Mouse (Mus musculus) stomach, adult 2 months (tissue): Measurements from ENCODE around the gene Olfr1211. TPM values are rescaled to one million over a fixed set of nuclear protein-coding genes. Genes with fewer than 3 reads are reported as not detected.

Experiments used
- polyA plus RNA-seq: library from polyadenylated mRNA; depleted of rRNA; stranded (reverse); fragments of >200 nt; gene quantifications from 2 replicates; pipeline ENCODE4 v1.2.3, GENCODE M21; 2012; rRNA removed

Olfr1211 gene
- polyA plus RNA-seq, result not detected in 2 replicates

DNA sequence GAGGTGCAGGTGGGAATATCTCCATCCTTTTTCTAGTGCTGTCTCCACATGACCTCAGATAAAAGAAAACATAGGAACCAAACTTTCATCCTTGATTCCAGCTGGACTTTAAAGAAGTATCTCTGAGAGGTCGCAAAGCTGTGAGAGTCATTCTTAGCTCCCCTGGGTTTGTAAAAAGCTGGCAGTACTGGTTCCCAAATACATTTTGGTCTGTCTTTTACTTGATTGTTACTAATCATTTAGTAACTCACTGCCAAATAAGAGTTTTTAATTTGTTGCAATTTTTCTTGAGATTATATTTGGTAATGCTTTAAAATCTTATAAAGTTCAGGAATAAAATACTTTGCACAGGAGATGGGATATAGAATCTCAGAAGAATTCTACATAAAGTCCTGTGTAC, at the start of gene Olfr1211:
Gene Olfr1211 (minus strand): TSS at position 101 of the 400 bp plus-strand sequence.

DNA sequence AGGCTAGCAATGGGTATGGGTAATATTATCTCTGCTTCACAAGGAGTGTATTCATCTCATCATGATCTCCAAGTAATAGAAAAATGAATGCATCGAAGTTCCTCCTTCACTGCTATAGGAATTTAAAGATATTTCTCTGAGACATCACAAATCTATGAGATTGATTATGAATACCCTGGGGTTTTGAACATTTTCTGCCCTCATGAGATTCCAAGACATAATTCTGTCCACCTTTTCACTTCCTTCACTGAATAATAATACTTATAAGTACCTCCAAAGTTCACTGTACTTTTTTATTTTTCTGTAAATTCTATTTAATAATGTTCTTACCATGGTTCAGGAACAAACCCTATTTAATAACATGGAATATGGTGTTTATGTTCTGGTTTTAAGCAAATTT, 42.3 kb upstream of the Olfr1211 start, which contains the start of gene Gm13762:
Gene Gm13762 (minus strand): TSS at position 101 of the 400 bp plus-strand sequence.

DNA sequence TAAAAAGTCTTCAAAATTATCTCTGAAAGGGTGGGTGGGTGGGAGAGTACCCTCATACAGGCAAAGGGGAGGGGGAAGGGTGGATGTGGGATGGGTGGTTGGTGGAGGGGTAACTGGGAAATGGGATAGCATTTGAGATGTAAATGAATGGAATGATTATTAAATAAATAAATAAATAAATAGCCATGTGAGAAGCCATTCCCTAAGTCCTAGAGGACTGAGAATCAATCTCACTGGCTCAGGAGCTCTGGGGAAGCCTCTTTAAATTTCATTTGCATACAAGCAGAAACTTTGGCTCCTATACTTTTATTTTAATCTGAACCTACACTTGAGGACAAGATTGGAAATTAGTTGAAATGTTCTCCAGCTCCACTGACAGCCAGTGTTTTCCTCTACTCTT, 15.8 kb upstream of the Olfr1211 start, which contains the start of gene Olfr1212:
Gene Olfr1212 (plus strand): TSS at position 301 of the 400 bp plus-strand sequence.

DNA sequence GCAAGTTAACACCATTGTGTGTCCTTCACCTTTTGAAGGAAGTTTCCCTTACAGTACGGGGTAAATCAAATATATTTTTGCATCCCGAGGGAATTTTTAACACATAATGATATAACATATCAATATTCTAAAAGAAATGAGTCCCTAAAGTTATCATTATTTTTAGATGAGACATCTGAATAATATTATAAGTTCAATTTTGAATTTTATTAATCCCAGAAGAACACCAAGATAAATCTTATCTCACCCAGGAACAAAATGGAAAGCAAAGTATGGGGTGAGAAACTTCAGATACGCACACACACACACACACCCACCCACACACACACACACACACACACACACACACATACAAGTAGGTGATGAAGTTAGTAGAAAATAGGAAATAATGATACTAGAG, 22.9 kb downstream of the Olfr1211 start, which contains the start of gene Olfr1209:
Gene Olfr1209 (minus strand): TSS at position 101 of the 400 bp plus-strand sequence.

DNA sequence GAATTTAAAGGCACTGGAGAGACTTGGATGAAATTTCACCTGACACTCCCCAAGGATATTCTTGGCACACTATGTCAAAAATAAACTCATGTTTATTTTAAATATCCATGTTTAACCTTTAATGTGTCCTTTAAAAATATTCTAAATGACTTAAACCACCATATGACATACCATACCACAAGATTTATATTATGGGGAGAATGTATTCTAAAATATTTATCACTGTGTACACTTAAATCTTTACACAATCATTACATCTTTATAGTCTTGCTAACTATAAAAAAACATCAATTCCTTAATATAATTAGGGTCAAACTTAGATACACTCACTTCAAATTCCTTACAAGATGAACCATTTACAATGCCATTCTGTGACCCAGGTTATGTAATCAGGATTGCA, 35.7 kb downstream of the Olfr1211 start, which contains the start of gene Olfr1208:
Gene Olfr1208 (minus strand): TSS at position 101 of the 400 bp plus-strand sequence.

Other genes starting within 250 kb of the Olfr1211 start
- not detected in 2 replicates for gene Olfr1195, start 248.9 kb downstream of the Olfr1211 start, polyA plus RNA-seq
- gene Olfr1196, start 233.5 kb downstream of the Olfr1211 start, polyA plus RNA-seq, result not detected in 2 replicates
- gene Olfr1197, start 205.7 kb downstream of the Olfr1211 start, polyA plus RNA-seq, result not detected in 2 replicates
- not detected in 2 replicates for gene Olfr1198, start 186.7 kb downstream of the Olfr1211 start, polyA plus RNA-seq
- gene Olfr1199, start 177.6 kb downstream of the Olfr1211 start, polyA plus RNA-seq, result not detected in 2 replicates
- gene Olfr1200, start 167.6 kb downstream of the Olfr1211 start, polyA plus RNA-seq, result not detected in 2 replicates
- not detected in 2 replicates for gene Olfr1201, start 145.1 kb downstream of the Olfr1211 start, polyA plus RNA-seq
- not detected in 2 replicates for gene Olfr1202, start 123.6 kb downstream of the Olfr1211 start, polyA plus RNA-seq
- not detected in 2 replicates for gene Olfr1205, start 108.4 kb downstream of the Olfr1211 start, polyA plus RNA-seq
- not detected in 2 replicates for gene Olfr1204, start 88.8 kb downstream of the Olfr1211 start, polyA plus RNA-seq
- gene Olfr1206, start 74.9 kb downstream of the Olfr1211 start, polyA plus RNA-seq, result not detected in 2 replicates
- not detected in 2 replicates for gene Olfr1208, start 35.8 kb downstream of the Olfr1211 start, polyA plus RNA-seq
- not detected in 2 replicates for gene Olfr1209, start 23.0 kb downstream of the Olfr1211 start, polyA plus RNA-seq
- not detected in 2 replicates for gene Olfr1212, start 15.9 kb upstream of the Olfr1211 start, polyA plus RNA-seq
- not detected in 2 replicates for gene Gm13762, start 42.2 kb upstream of the Olfr1211 start, polyA plus RNA-seq
- not detected in 2 replicates for gene Olfr1214, start 54.5 kb upstream of the Olfr1211 start, polyA plus RNA-seq
- not detected in 2 replicates for gene Olfr1215, start 68.9 kb upstream of the Olfr1211 start, polyA plus RNA-seq
- not detected in 2 replicates for gene Olfr1216, start 80.2 kb upstream of the Olfr1211 start, polyA plus RNA-seq
- gene Olfr1217, start 94.0 kb upstream of the Olfr1211 start, polyA plus RNA-seq, result not detected in 2 replicates
- gene Olfr1218, start 123.1 kb upstream of the Olfr1211 start, polyA plus RNA-seq, result not detected in 2 replicates
- not detected in 2 replicates for gene Olfr1219, start 145.4 kb upstream of the Olfr1211 start, polyA plus RNA-seq
- gene Olfr1220, start 168.7 kb upstream of the Olfr1211 start, polyA plus RNA-seq, result not detected in 2 replicates
- not detected in 2 replicates for gene Olfr1221, start 179.2 kb upstream of the Olfr1211 start, polyA plus RNA-seq
- not detected in 2 replicates for gene Olfr1222, start 194.9 kb upstream of the Olfr1211 start, polyA plus RNA-seq
- gene Olfr1223, start 213.4 kb upstream of the Olfr1211 start, polyA plus RNA-seq, result not detected in 2 replicates
- not detected in 2 replicates for gene Olfr1224-ps1, start 226.0 kb upstream of the Olfr1211 start, polyA plus RNA-seq
- gene Olfr1225, start 236.6 kb upstream of the Olfr1211 start, polyA plus RNA-seq, result not detected in 2 replicates